Mouse (Mus musculus) small intestine, adult 2 months (tissue): Measurements from ENCODE around the gene Dhx15. TPM values are rescaled to one million over a fixed set of nuclear protein-coding genes. Genes with fewer than 3 reads are reported as not detected.

Experiments used
- H3K27ac ChIP-seq: fragments of 200-500 bp; 2 replicates; pipeline ENCODE4 v1.5.1; 2012; ENCODE audit warnings: low read depth, low read length, control low read depth, inconsistent platforms; ENCODE audit not compliant: insufficient read depth
- H3K27me3 ChIP-seq: fragments of 200-500 bp; 2 replicates; pipeline ENCODE4 v1.6.1; 2012; ENCODE audit warnings: mild to moderate bottlenecking, moderate library complexity, low read length, inconsistent platforms; ENCODE audit not compliant: control insufficient read depth, insufficient read depth
- H3K36me3 ChIP-seq: fragments of 200-500 bp; 2 replicates; pipeline ENCODE4 v1.6.1; 2012; ENCODE audit warnings: mild to moderate bottlenecking, low read length, control low read depth, inconsistent platforms; ENCODE audit not compliant: control insufficient read depth, insufficient read depth
- H3K4me1 ChIP-seq: fragments of 200-500 bp; 2 replicates; pipeline ENCODE4 v1.6.1; 2012; ENCODE audit warnings: low read length, inconsistent platforms, mixed read lengths; ENCODE audit not compliant: control insufficient read depth, insufficient read depth, insufficient read length
- H3K4me3 ChIP-seq: fragments of 200-500 bp; 2 replicates; pipeline ENCODE4 v1.5.1; 2012; ENCODE audit warnings: low read depth, mild to moderate bottlenecking, control low read depth, inconsistent platforms, low read length, moderate library complexity
- CTCF ChIP-seq: fragments of 200-500 bp; IDR thresholded peaks from 2 replicates; pipeline ENCODE4 v1.5.1; 2012; ENCODE audit warnings: low read depth, mild to moderate bottlenecking, control low read depth, inconsistent platforms, low read length, moderate library complexity, mixed read lengths; ENCODE audit not compliant: insufficient replicate concordance, insufficient read length; ENCODE audit errors: extremely low read depth
- POLR2A ChIP-seq: fragments of 200-500 bp; IDR thresholded peaks from 2 replicates; pipeline ENCODE4 v1.6.1; 2012; ENCODE audit warnings: low read depth, mild to moderate bottlenecking, control low read depth, inconsistent platforms, low read length, moderate library complexity
- WGBS: fragments of 180-500 bp; shearing (Covaris S2); methylation state at CpG from one replicate; pipeline ENCODE4 v1.1.7; 2018; 5-methylcytosine and 5-hydroxymethylcytosine counted together
- polyA plus RNA-seq: library from polyadenylated mRNA; depleted of rRNA; stranded (reverse); fragments of >200 nt; gene quantifications from 2 replicates; pipeline ENCODE4 v1.2.3, GENCODE M21; 2012; rRNA removed

The Dhx15 gene
- polyA plus RNA-seq, 1 experiment, result 11.3 TPM

DNA sequence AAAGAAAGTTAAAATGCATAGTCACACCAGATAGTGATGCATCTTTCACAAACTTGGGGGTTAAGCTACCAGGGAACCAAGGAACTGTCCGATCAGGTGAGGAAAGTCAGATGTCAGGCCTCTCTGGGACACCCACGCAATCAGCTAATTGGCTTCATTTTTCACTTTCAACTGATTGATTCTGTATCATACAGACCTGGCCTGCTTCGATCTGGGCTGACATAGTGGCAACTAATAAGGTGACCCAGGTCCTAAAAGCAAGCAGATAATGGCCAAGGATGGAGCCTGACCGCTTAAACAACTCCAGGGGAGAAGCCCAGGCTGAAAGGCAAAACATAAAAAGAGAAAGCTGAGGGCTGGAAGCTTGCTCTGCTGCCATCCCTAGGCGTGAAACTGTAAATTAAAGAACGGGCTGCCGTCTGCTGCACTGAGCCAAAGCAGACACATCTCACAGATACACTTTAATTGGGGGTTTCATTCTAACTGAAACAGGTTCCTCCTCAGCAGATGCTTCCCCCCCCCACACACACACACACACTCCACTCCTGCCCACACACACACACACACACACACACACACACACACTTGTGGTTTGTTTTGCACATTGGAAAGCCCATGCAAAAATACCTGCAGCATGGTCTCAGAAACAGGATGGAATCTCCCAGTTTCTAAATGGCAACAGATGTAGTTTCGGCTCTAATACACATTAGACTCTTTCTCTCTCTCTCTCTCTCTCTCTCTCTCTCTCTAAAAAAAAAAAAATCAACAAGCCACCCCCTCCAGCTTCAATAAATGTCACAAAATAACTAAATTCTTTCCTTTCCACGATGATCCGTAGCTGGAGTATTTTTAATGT is 79.3 kb downstream of the Dhx15 start:
- Histone ChIP-seq H3K27ac (no peak overlapping the region), H3K4me1 (peaks cover 23% of the 10 kb centered on the region), H3K27me3 (peaks cover 53% of the 10 kb centered on the region), H3K36me3 (no peaks in the 10 kb centered on the region), H3K4me3 (no peak overlapping the region)
- WGBS, result 64% methylated on average over 10 of the region's 10 CpGs
- TF ChIP-seq POLR2A (no peak), CTCF (no peak)

Other genes with a start within 250 kb of the Dhx15 start
- gene Sod3, start 173.3 kb upstream of the Dhx15 start, polyA plus RNA-seq, result 17.7 and 19.6 TPM in 2 replicates